Mouse (Mus musculus) lung, embryonic 14.5 days (tissue): ENCODE measurements around the gene Tcstv3. TPM values are rescaled to one million over a fixed set of nuclear protein-coding genes. Genes with fewer than 3 reads are reported as not detected.

Experiments
- ATAC-seq: fragments of 200-750 bp; cut with Nextera tagmentation; 2 replicates; pipeline ENCODE4 v1.8.0; 2017; ENCODE audit warnings: mild to moderate bottlenecking, moderate TSS enrichment, moderate library complexity; ENCODE audit not compliant: insufficient read depth
- DNase-seq: peaks from one replicate; pipeline ENCODE4 v3.0.0-alpha.2; 2015
- H3K27ac ChIP-seq: fragments of 300-500 bp; sonication (generic); 2 replicates; pipeline ENCODE4 v1.5.1; 2014; ENCODE audit warnings: low read depth, mild to moderate bottlenecking, moderate library complexity
- H3K27me3 ChIP-seq: fragments of 300-500 bp; sonication (generic); 2 replicates; pipeline ENCODE4 v1.6.1; 2014; ENCODE audit warnings: low read length, control low read depth; ENCODE audit not compliant: insufficient read depth
- H3K36me3 ChIP-seq: fragments of 300-500 bp; sonication (generic); 2 replicates; pipeline ENCODE4 v1.6.1; 2014; ENCODE audit warnings: control low read depth; ENCODE audit not compliant: insufficient read depth
- H3K4me1 ChIP-seq: fragments of 300-500 bp; sonication (generic); 2 replicates; pipeline ENCODE4 v1.6.1; 2014; ENCODE audit warnings: antibody characterized with exemption, control low read depth; ENCODE audit not compliant: insufficient read depth
- H3K4me2 ChIP-seq: fragments of 300-500 bp; sonication (generic); 2 replicates; pipeline ENCODE4 v1.6.1; 2014; ENCODE audit warnings: mild to moderate bottlenecking
- H3K4me3 ChIP-seq: fragments of 300-500 bp; sonication (generic); 2 replicates; pipeline ENCODE4 v1.5.1; 2014; ENCODE audit warnings: low read depth, low read length
- H3K9ac ChIP-seq: fragments of 300-500 bp; sonication (generic); 2 replicates; pipeline ENCODE4 v1.6.1; 2014
- H3K9me3 ChIP-seq: fragments of 300-500 bp; sonication (generic); 2 replicates; pipeline ENCODE4 v1.6.1; 2016; ENCODE audit warnings: low read depth, low read length, control low read depth
- CTCF ChIP-seq: IDR thresholded peaks from 2 replicates; pipeline ENCODE4 v1.5.1; 2016; ENCODE audit warnings: antibody characterized with exemption, low read depth
- WGBS: fragments of 180-500 bp; shearing (Covaris S2); extraction: QIAGEN DNeasy Blood & Tissue Kit; methylation state at CpG from one replicate; pipeline ENCODE4 v1.1.7; 2014; 5-methylcytosine and 5-hydroxymethylcytosine counted together
- polyA plus RNA-seq: library from polyadenylated mRNA; unstranded; fragments of >200 nt; fragmentation: Nextera tagmentation; extraction: Ambion mirVana; gene quantifications from 2 replicates; pipeline ENCODE4 v1.2.1, GENCODE M21; 2014

Tcstv3 gene
- polyA plus RNA-seq, 1 experiment from 2014 or later, result not detected

DNA sequence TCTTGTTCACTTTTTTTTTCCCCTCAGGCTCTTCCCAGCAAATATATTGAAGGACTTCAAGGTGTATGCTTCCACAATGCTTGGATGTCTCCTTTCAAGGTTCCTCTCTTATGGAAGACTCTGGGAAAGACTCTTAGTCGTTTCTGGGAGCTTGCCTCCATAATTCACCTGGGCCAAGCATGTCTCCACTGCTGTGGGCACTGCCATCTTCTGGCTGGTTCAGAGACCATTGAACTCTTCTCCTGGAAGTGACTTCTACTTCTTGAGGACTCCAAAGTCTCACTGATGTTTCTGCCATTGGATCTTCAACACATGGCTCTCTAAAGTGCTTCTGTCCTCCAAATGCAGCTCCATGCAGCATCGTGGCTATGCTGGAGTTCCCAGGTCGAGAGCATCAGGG, 3.5 kb downstream of the Tcstv3 start:
- ATAC-seq, result no peak
- no peak for DNase-seq
- Histone ChIP-seq H3K9ac (no peak overlapping the region), H3K27ac (no peak overlapping the region), H3K4me2 (no peak overlapping the region), H3K9me3 (no peaks in the 10 kb centered on the region), H3K27me3 (no peaks in the 10 kb centered on the region), H3K36me3 (no peaks in the 10 kb centered on the region), H3K4me3 (no peak overlapping the region), H3K4me1 (no peaks in the 10 kb centered on the region)
- 67% methylated on average over 3 of the region's 3 CpGs for WGBS
- TF ChIP-seq CTCF, result no peak

DNA sequence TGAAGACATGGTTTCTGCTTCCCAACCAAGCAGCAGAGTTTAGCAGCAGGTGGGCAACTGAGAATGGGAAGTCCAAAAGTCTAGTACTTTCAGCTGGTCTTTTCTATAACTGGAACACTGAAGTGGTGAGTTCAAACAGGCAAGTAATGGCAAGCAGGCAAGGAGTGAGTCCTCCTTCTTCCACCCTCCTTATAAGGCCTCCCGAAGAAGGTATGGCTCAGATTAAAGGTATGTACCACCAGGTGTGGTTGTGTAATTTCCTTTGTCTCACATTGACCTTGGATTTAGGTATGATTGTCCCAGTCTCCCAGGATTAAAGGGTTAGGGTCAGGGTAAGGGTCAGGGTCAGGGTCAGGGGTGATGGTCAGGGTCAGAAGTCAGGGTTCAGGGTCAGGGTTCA, 4.0 kb downstream of the Tcstv3 start:
- Histone ChIP-seq H3K27me3 (no peaks in the 10 kb centered on the region), H3K9me3 (no peaks in the 10 kb centered on the region), H3K4me3 (no peak overlapping the region), H3K9ac (no peak overlapping the region), H3K4me2 (no peak overlapping the region), H3K27ac (no peak overlapping the region), H3K36me3 (no peaks in the 10 kb centered on the region), H3K4me1 (no peaks in the 10 kb centered on the region)
- no peak for ATAC-seq
- DNase-seq, result peak; percentile 21
- no peak for TF ChIP-seq CTCF
- WGBS, result 96% methylated on average over 1 of the region's 1 CpGs

Other genes starting within 250 kb of the Tcstv3 start
- not detected in 2 replicates for gene Gm20767, start 176.6 kb upstream of the Tcstv3 start, polyA plus RNA-seq
- not detected in 2 replicates for gene Gm21818, start 144.4 kb upstream of the Tcstv3 start, polyA plus RNA-seq
- not detected in 2 replicates for gene Gm21762, start 100.9 kb upstream of the Tcstv3 start, polyA plus RNA-seq
- not detected in 2 replicates for gene Gm21731, start 77.8 kb upstream of the Tcstv3 start, polyA plus RNA-seq
- gene AF067061, start 53.8 kb upstream of the Tcstv3 start, polyA plus RNA-seq, result not detected in 2 replicates
- 0.11 and 0.15 TPM in 2 replicates for gene BC147527, start 16.5 kb upstream of the Tcstv3 start, polyA plus RNA-seq